Mouse (Mus musculus) brain, embryonic 14.5 days (tissue): Measurements from ENCODE around the gene Lrwd1.

Experiments used
- CTCF ChIP-seq: fragments of 200-500 bp; IDR thresholded peaks from 2 replicates; pipeline ENCODE4 v1.5.1; 2012; ENCODE audit warnings: inconsistent platforms, mild to moderate bottlenecking, moderate library complexity, borderline replicate concordance; ENCODE audit not compliant: insufficient read depth, insufficient read length; ENCODE audit errors: extremely low read depth
- POLR2A ChIP-seq: fragments of 200-500 bp; IDR thresholded peaks from 2 replicates; pipeline ENCODE4 v1.6.1; 2012; ENCODE audit warnings: mild to moderate bottlenecking, inconsistent platforms, borderline replicate concordance; ENCODE audit not compliant: poor library complexity, insufficient read depth, insufficient read length, severe bottlenecking; ENCODE audit errors: extremely low read depth

DNA sequence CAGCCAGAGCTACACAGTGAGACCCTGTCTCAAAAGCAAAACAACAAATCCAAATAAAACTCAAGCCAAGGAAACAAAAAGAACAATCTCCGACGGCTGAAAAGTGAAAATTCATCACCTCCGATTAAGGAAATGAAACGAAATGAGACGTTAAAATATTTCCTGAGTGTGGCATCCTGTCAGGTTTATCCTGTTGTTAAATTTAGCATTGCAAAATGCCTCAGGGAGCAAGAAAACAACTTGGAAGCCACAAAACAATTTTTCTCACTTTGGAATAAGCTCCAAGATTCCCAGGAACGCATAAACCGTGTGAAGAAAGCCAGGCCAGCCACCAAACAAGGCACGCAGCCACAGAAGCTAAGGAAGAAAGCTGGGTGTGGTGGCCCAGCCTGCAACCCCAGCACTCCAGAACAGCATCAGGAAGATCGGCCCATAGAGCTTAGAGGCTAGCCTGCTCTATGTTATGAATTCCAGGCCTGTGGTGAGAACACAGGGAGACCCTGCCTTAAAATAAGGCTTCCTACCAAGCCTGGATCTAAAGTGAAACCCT lies 58.8 kb downstream of the Lrwd1 start:
- TF ChIP-seq POLR2A (no peak), CTCF (no peak)
